Mouse (Mus musculus): ENCODE measurements at regions not wholly inside any gene's neighbourhood (a gene's known extent, or its start where the extent isn't known, plus 50 kb on each side); places are given as distances from the start of the nearest gene placed in this dataset.

GRCm38 (mm10) chr5:119497501-119497900 is 173.0 kb upstream of the Tbx3 start:
- no peaks in the 10 kb centered on the region for H3K9me3 ChIP-seq (replicated peaks; ENCODE audit: insufficient read depth, low read length)
- H3K79me2 ChIP-seq (ENCODE audit: control insufficient read depth, insufficient read depth, low read length, poor library complexity) = no peaks in the 10 kb centered on the region
- no peak overlapping the region for H3K4me3 ChIP-seq (ENCODE audit: control insufficient read depth in 1 of 2, insufficient read depth in 1 of 2, low read depth in 2 of 2, low read length in 2 of 2)
- H3K27ac ChIP-seq (ENCODE audit: control insufficient read depth, low read depth, low read length) = no peak overlapping the region
- H3K36me3 ChIP-seq (ENCODE audit: control insufficient read depth in 1 of 2, insufficient read depth in 2 of 2, low read length in 2 of 2) = no peaks in the 10 kb centered on the region
- H3K4me1 ChIP-seq (ENCODE audit: control insufficient read depth in 1 of 2, insufficient read depth in 2 of 2, low read length in 2 of 2) = no peaks in the 10 kb centered on the region
- no peak for DNase-seq (ENCODE audit: low read depth, low spot score)
- H3K27me3 ChIP-seq (ENCODE audit: control insufficient read depth in 1 of 2, insufficient read depth in 2 of 2, low read length in 2 of 2) = no peaks in the 10 kb centered on the region
- no peak overlapping the region for H3K9ac ChIP-seq (ENCODE audit: control insufficient read depth, low read depth, low read length, poor library complexity, severe bottlenecking)
- TF ChIP-seq MAFK (IDR thresholded peaks at IDR 0.05; ENCODE audit: borderline replicate concordance, low read depth, low read length) = no peak
- no peak for TF ChIP-seq GATA1 (IDR thresholded peaks at IDR 0.05; ENCODE audit: low read depth, low read length)
- TF ChIP-seq CHD1 (IDR thresholded peaks at IDR 0.05; ENCODE audit: low read depth, low read length) = no peak
- TF ChIP-seq BHLHE40 (IDR thresholded peaks at IDR 0.05; ENCODE audit: borderline replicate concordance, low read depth, low read length) = no peak
- TF ChIP-seq NRF1 (IDR thresholded peaks at IDR 0.05; ENCODE audit: insufficient read depth, low read depth, low read length, poor library complexity, severe bottlenecking) = no peak
- no peak for TF ChIP-seq ZNF384 (IDR thresholded peaks at IDR 0.05; ENCODE audit: low read depth, low read length)
- no peak for TF ChIP-seq MAX (IDR thresholded peaks at IDR 0.05; ENCODE audit: low read length)
- TF ChIP-seq SMC3 (IDR thresholded peaks at IDR 0.05; ENCODE audit: low read depth, low read length) = no peak
- TF ChIP-seq ELF1 (IDR thresholded peaks at IDR 0.05; ENCODE audit: low read depth, low read length) = no peak
- no peak for TF ChIP-seq CHD2 (IDR thresholded peaks at IDR 0.05; ENCODE audit: low read length)
- TF ChIP-seq RAD21 (IDR thresholded peaks at IDR 0.05; ENCODE audit: low read depth, low read length) = no peak
- TF ChIP-seq ZC3H11A (IDR thresholded peaks at IDR 0.05; ENCODE audit: low read depth, low read length) = no peak
- TF ChIP-seq USF2 (IDR thresholded peaks at IDR 0.05; ENCODE audit: borderline replicate concordance in 1 of 2, insufficient read depth in 1 of 2, low read depth in 1 of 2, low read length in 2 of 2) = no peak

DNA sequence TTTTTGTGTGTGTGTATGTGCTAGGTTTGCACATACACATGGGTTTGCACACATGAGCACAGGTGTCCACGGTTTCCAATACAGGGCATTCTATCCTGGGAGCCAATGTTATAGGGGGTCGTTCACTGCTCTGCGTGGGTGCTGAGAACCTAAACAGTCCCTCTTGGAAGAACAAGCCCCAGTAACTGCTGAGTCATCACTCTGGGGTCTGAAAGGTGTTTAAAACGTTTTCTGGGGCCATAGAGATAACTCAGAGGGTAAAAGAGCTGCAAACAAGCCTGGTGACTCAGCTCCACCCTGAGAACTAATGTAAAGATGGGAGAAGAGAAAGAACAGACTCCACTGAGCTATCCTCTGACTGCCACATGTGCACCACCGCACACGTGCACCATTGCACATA is 172.0 kb upstream of the Tbx3 start:
- H3K27me3 ChIP-seq (ENCODE audit: control insufficient read depth in 1 of 2, insufficient read depth in 2 of 2, low read length in 2 of 2) = no peaks in the 10 kb centered on the region
- no peak overlapping the region for H3K27ac ChIP-seq (ENCODE audit: control insufficient read depth, low read depth, low read length)
- no peak overlapping the region for H3K4me3 ChIP-seq (ENCODE audit: control insufficient read depth in 1 of 2, insufficient read depth in 1 of 2, low read depth in 2 of 2, low read length in 2 of 2)
- no peaks in the 10 kb centered on the region for H3K9me3 ChIP-seq (replicated peaks; ENCODE audit: insufficient read depth, low read length)
- no peaks in the 10 kb centered on the region for H3K79me2 ChIP-seq (ENCODE audit: control insufficient read depth, insufficient read depth, low read length, poor library complexity)
- no peaks in the 10 kb centered on the region for H3K4me1 ChIP-seq (ENCODE audit: control insufficient read depth in 1 of 2, insufficient read depth in 2 of 2, low read length in 2 of 2)
- DNase-seq (ENCODE audit: low read depth, low spot score) = no peak
- no peak overlapping the region for H3K9ac ChIP-seq (ENCODE audit: control insufficient read depth, low read depth, low read length, poor library complexity, severe bottlenecking)
- no peaks in the 10 kb centered on the region for H3K36me3 ChIP-seq (ENCODE audit: control insufficient read depth in 1 of 2, insufficient read depth in 2 of 2, low read length in 2 of 2)
- no peak for TF ChIP-seq SIN3A (IDR thresholded peaks at IDR 0.05; ENCODE audit: low read length)
- no peak for TF ChIP-seq POLR2AphosphoS5 (IDR thresholded peaks at IDR 0.05; ENCODE audit: borderline replicate concordance, low read depth, low read length)
- no peak for TF ChIP-seq CTCF (IDR thresholded peaks at IDR 0.05 in 2 of 3, conservative IDR thresholded peaks at IDR 0.05 in 1 of 3; ENCODE audit: control insufficient read depth in 1 of 3, insufficient read depth in 1 of 3, low read depth in 2 of 3, low read length in 3 of 3, poor library complexity in 1 of 3, severe bottlenecking in 1 of 3)
- no peak for TF ChIP-seq ELF1 (IDR thresholded peaks at IDR 0.05; ENCODE audit: low read depth, low read length)
